Mouse (Mus musculus) brain, embryonic 14.5 days (tissue): ENCODE measurements at regions not wholly inside any gene's neighbourhood (a gene's known extent, or its start where the extent isn't known, plus 50 kb on each side); places are given as distances from the start of the nearest gene placed in this dataset.

Source experiments
- CTCF ChIP-seq: fragments of 200-500 bp; IDR thresholded peaks from 2 replicates; pipeline ENCODE4 v1.5.1; 2012; ENCODE audit warnings: inconsistent platforms, mild to moderate bottlenecking, moderate library complexity, borderline replicate concordance; ENCODE audit not compliant: insufficient read depth, insufficient read length; ENCODE audit errors: extremely low read depth
- POLR2A ChIP-seq: fragments of 200-500 bp; IDR thresholded peaks from 2 replicates; pipeline ENCODE4 v1.6.1; 2012; ENCODE audit warnings: mild to moderate bottlenecking, inconsistent platforms, borderline replicate concordance; ENCODE audit not compliant: poor library complexity, insufficient read depth, insufficient read length, severe bottlenecking; ENCODE audit errors: extremely low read depth

- TF ChIP-seq POLR2A (no peak), CTCF (no peak)
Observed at GRCm38 (mm10) chr11:17481436-17481996, 224.1 kb downstream of the C1d start.
